Mouse (Mus musculus) C2C12 (cell line): ENCODE results near the gene Tpd52l1.

Experiments used
- CEBPB ChIP-seq: IDR thresholded peaks from one replicate; pipeline ENCODE4 v1.6.1; 2011; ENCODE audit warnings: low read depth, mild to moderate bottlenecking, control low read depth, moderate library complexity
- CTCF ChIP-seq: IDR thresholded peaks from one replicate; pipeline ENCODE4 v1.5.1; 2011; ENCODE audit not compliant: control insufficient read depth, insufficient read depth, insufficient read length
- MAX ChIP-seq: IDR thresholded peaks from one replicate; pipeline ENCODE4 v1.6.1; 2011; ENCODE audit warnings: mild to moderate bottlenecking, control low read depth
- MYOD1 ChIP-seq: IDR thresholded peaks from one replicate; pipeline ENCODE4 v1.6.1; 2011; ENCODE audit warnings: low read depth; ENCODE audit not compliant: control insufficient read depth, insufficient read length
- MYOG ChIP-seq: IDR thresholded peaks from one replicate; pipeline ENCODE4 v1.6.1; 2011; ENCODE audit not compliant: control insufficient read depth, insufficient read length; ENCODE audit errors: extremely low read depth
- USF1 ChIP-seq: IDR thresholded peaks from one replicate; pipeline ENCODE4 v1.6.1; 2011; ENCODE audit warnings: low read depth, mild to moderate bottlenecking, control low read depth, moderate library complexity

DNA sequence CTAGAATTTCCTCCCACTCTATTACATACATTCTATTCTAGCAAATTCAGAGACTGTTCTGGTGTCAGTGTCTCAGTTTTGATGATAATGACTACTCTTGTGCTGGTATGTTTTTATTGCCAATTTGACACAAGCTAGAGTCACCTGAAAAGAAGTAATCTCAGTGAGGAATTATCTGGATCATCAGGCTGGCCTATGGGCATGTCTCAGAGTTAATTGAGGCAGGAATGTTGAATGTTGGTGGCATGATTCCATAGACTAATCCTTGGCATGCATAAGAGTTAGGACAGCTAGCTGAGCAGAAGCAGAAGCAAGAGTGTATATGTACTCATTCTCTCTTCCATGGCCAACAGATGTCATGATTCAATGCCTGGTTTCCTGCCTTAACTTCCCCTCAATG lies 27.8 kb downstream of the Tpd52l1 start:
- no peak for TF ChIP-seq CTCF
- no peak for TF ChIP-seq MYOG
- TF ChIP-seq MAX = no peak
- no peak for TF ChIP-seq CEBPB
- TF ChIP-seq MYOD1 = no peak
- no peak for TF ChIP-seq USF1
